Comparison of ENCODE assay signal across 16 mouse cellular contexts in genomic region chr2:33774106-33774505, GRCm38 (mm10).
A peak's percentile ranks its signal among the peaks of the same experiment; 100 is the strongest.
DNase-seq lines count a peak whose midpoint lies in the region; ATAC-seq and TF ChIP-seq lines count a peak whose summit lies in the region.
"Had no signal": no experiment of that assay in that cellular context is flagged by ENCODE, and none has a peak within 500 bp of the region (broad histone marks: within the 10 kb centered on the region; RNA-seq: fewer than 3 reads in every experiment).

No protein-coding gene starts in this region.

- no peak overlapping the region for H3K4me2 ChIP-seq in heart, embryonic 13.5 days
- no peak overlapping the region for H3K4me2 ChIP-seq in neural tube, embryonic 13.5 days
- H3K4me2 ChIP-seq: embryonic facial prominence, embryonic 15.5 days; lung, embryonic 14.5 days had no signal

- ATAC-seq in heart, embryonic 13.5 days (ENCODE audit: extremely low read depth, insufficient number of reproducible peaks, low FRiP score, low TSS enrichment), result no peak
- ATAC-seq in neural tube, embryonic 13.5 days (ENCODE audit: low read depth), result no peak

- intact Hi-C loops in left cerebral cortex, adult 2 months (cut with DNase I), result no loop called here

- H3K27me3 ChIP-seq in heart, embryonic 13.5 days (replicated peaks), result no peaks in the 10 kb centered on the region
- H3K27me3 ChIP-seq in neural tube, embryonic 13.5 days, result no peaks in the 10 kb centered on the region
- H3K27me3 ChIP-seq in limb, embryonic 10.5 days (ENCODE audit: low read depth, poor library complexity, severe bottlenecking), result no peaks in the 10 kb centered on the region
- H3K27me3 ChIP-seq: embryonic facial prominence, embryonic 15.5 days had no signal

- H3K4me3 ChIP-seq in heart, embryonic 13.5 days, result no peak overlapping the region
- H3K4me3 ChIP-seq in neural tube, embryonic 13.5 days, result no peak overlapping the region
- no peak overlapping the region for H3K4me3 ChIP-seq in limb, embryonic 10.5 days
- H3K4me3 ChIP-seq in left cerebral cortex, adult 2 months, result no peak overlapping the region
- H3K4me3 ChIP-seq: embryonic facial prominence, embryonic 15.5 days had no signal

- no peak for TF ChIP-seq CTCF in left cerebral cortex, adult 2 months (IDR thresholded peaks at IDR 0.05)

- WGBS in heart, embryonic 13.5 days, result 51% methylated on average over 4 of the region's 4 CpGs
- 49% methylated on average over 4 of the region's 4 CpGs for WGBS in neural tube, embryonic 13.5 days
- WGBS in limb, embryonic 10.5 days, result 59% methylated on average over 4 of the region's 4 CpGs

- peaks cover 42% of the 10 kb centered on the region for H3K36me3 ChIP-seq in heart, embryonic 13.5 days
- peaks cover 34% of the 10 kb centered on the region for H3K36me3 ChIP-seq in neural tube, embryonic 13.5 days
- H3K36me3 ChIP-seq in limb, embryonic 10.5 days, result peaks cover 49% of the 10 kb centered on the region

- H3K27ac ChIP-seq in heart, embryonic 13.5 days (replicated peaks), result peak overlapping the region; percentile 48
- H3K27ac ChIP-seq in neural tube, embryonic 13.5 days (replicated peaks), result peak overlapping the region; percentile 46; the same call in 1 of the 2 replicates
- H3K27ac ChIP-seq in limb, embryonic 10.5 days, result peak overlapping the region; percentile 77; the same call in 1 of the 2 replicates
- no peak overlapping the region for H3K27ac ChIP-seq in left cerebral cortex, adult 2 months
- H3K27ac ChIP-seq: embryonic facial prominence, embryonic 15.5 days; macrophage had no signal

- DNase-seq in heart, adult 11 months, result no peak
- DNase-seq in neural tube, embryonic 10.5 days (ENCODE audit: extremely low spot score, low spot score), result no peak
- no peak for DNase-seq in limb, embryonic 10.5 days (ENCODE audit: low spot score)
- DNase-seq in embryo, embryonic 10.5 days (ENCODE audit: low spot score), result no peak
- DNase-seq in liver, result no peak
- DNase-seq in left cerebral cortex, adult 2 months (ENCODE audit: extremely low spot score in 1 of 2, low spot score in 2 of 2), result no peak
- DNase-seq: cerebellum, postnatal 14 days; gastrocnemius, postnatal 36 days; kidney, adult 8-10 months; layer of hippocampus, postnatal 36 days; lung, embryonic 14.5 days; thymus, adult 2 months had no signal

- H3K4me1 ChIP-seq in heart, embryonic 13.5 days, result peaks cover 29% of the 10 kb centered on the region
- H3K4me1 ChIP-seq in neural tube, embryonic 13.5 days (replicated peaks), result peaks cover 52% of the 10 kb centered on the region
- peaks cover 36% of the 10 kb centered on the region for H3K4me1 ChIP-seq in limb, embryonic 10.5 days

- H3K9me3 ChIP-seq in heart, embryonic 13.5 days, result peaks cover 26% of the 10 kb centered on the region
- H3K9me3 ChIP-seq in neural tube, embryonic 13.5 days, result peaks cover 5% of the 10 kb centered on the region; the same call in 1 of the 2 replicates
- peaks cover 21% of the 10 kb centered on the region for H3K9me3 ChIP-seq in limb, embryonic 10.5 days (replicated peaks)

- no peak overlapping the region for H3K9ac ChIP-seq in heart, embryonic 13.5 days
- no peak overlapping the region for H3K9ac ChIP-seq in neural tube, embryonic 13.5 days
- H3K9ac ChIP-seq: embryonic facial prominence, embryonic 15.5 days; lung, embryonic 14.5 days had no signal
